Comparison of ENCODE assay signal across 16 mouse cellular contexts in genomic region chr11:20642321-20642720, GRCm38 (mm10).
"Had no signal": no experiment of that assay in that cellular context is flagged by ENCODE, and none has a peak within 500 bp of the region (broad histone marks: within the 10 kb centered on the region; RNA-seq: fewer than 3 reads in every experiment).

No protein-coding gene starts in this region.

- H3K27ac ChIP-seq: neural tube, embryonic 12.5 days; neural tube, embryonic 13.5 days; stomach, embryonic 15.5 days; stomach, postnatal 0 days had no signal

- H3K9me3 ChIP-seq: neural tube, embryonic 12.5 days; neural tube, embryonic 13.5 days; stomach, embryonic 15.5 days had no signal

- H3K4me2 ChIP-seq: neural tube, embryonic 12.5 days; neural tube, embryonic 13.5 days; stomach, embryonic 15.5 days had no signal

- H3K27me3 ChIP-seq: neural tube, embryonic 12.5 days; neural tube, embryonic 13.5 days; stomach, embryonic 15.5 days had no signal

- DNase-seq: retina, postnatal 1 day; right cerebral cortex, adult 18-20 months; right cerebral cortex, postnatal 14 days; right cerebral cortex, postnatal 25 days; right cerebral cortex, postnatal 4 days; spleen, adult 18-20 months; thymus, adult 18-20 months; thymus, adult 2 months; thymus, postnatal 14 days; thymus, postnatal 25 days; thymus, postnatal 36 days; thymus, postnatal 4 days had no signal

- H3K9ac ChIP-seq: neural tube, embryonic 12.5 days; neural tube, embryonic 13.5 days; stomach, embryonic 15.5 days had no signal

- H3K36me3 ChIP-seq: neural tube, embryonic 12.5 days; neural tube, embryonic 13.5 days; stomach, embryonic 15.5 days had no signal

- H3K4me3 ChIP-seq: neural tube, embryonic 12.5 days; neural tube, embryonic 13.5 days; stomach, embryonic 15.5 days had no signal
